Mouse (Mus musculus) liver, adult 2 months (tissue): ENCODE data around the gene Ephx1.

ENCODE experiments used
- CTCF ChIP-seq: fragments of 200-500 bp; IDR thresholded peaks from 2 replicates; pipeline ENCODE4 v1.5.1; 2011; ENCODE audit warnings: low read depth, low read length, control low read depth
- POLR2A ChIP-seq: fragments of 200-500 bp; IDR thresholded peaks from 2 replicates; pipeline ENCODE4 v1.6.1; 2011; ENCODE audit warnings: low read length, control low read depth; ENCODE audit not compliant: insufficient read depth; ENCODE audit errors: extremely low read depth

- no peak for TF ChIP-seq POLR2A
- no peak for TF ChIP-seq CTCF
Observed at GRCm38 (mm10) chr1:181021488-181021865, 773 bp upstream of the Ephx1 start.
